Mouse (Mus musculus): ENCODE results near the gene Rpl38.

- no peak for TF ChIP-seq POLR2A (IDR thresholded peaks at IDR 0.05; ENCODE audit: insufficient read depth, low read length)
- TF ChIP-seq CTCF (IDR thresholded peaks at IDR 0.05; ENCODE audit: low read depth, low read length) = no peak
- TF ChIP-seq EP300 (IDR thresholded peaks at IDR 0.05; ENCODE audit: insufficient read depth, low read depth, low read length) = no peak
Observed at GRCm38 (mm10) chr11:114676431-114676830, 8.1 kb downstream of the Rpl38 start.
